Mouse (Mus musculus) megakaryocyte, embryonic 14.5 days (primary cell): Measurements from ENCODE around the gene Azin2. TPM values are rescaled to one million over a fixed set of nuclear protein-coding genes. Genes with fewer than 3 reads are reported as not detected.

Experiments used
- H3K27me3 ChIP-seq: replicated peaks from 2 replicates; pipeline ENCODE3; 2012; ENCODE audit warnings: inconsistent platforms
- H3K36me3 ChIP-seq: replicated peaks from 2 replicates; pipeline ENCODE3; 2012; ENCODE audit warnings: low read length, inconsistent platforms, mixed read lengths
- H3K4me1 ChIP-seq: 2 replicates; pipeline ENCODE4 v1.6.1; 2012; ENCODE audit warnings: inconsistent platforms
- H3K4me3 ChIP-seq: replicated peaks from 2 replicates; pipeline ENCODE3; 2012; ENCODE audit warnings: moderate library complexity, mild to moderate bottlenecking, inconsistent platforms
- H3K9me3 ChIP-seq: 2 replicates; pipeline ENCODE4 v1.6.1; 2012; ENCODE audit warnings: inconsistent platforms
- FLI1 ChIP-seq: IDR thresholded peaks from 2 replicates; pipeline ENCODE4 v1.6.1; 2012; ENCODE audit warnings: low read length, inconsistent platforms, mixed read lengths
- GATA1 ChIP-seq: IDR thresholded peaks from 3 replicates; pipeline ENCODE4 v1.6.1; 2012; ENCODE audit warnings: mixed read lengths, low read length, inconsistent platforms, borderline replicate concordance
- polyA plus RNA-seq: library from polyadenylated mRNA; stranded (reverse); fragments of >175 nt; gene quantifications from 2 replicates; pipeline ENCODE4 v1.2.3, GENCODE M21; 2012; ENCODE audit warnings: low replicate concordance; ENCODE audit not compliant: insufficient read depth

The Azin2 gene
- polyA plus RNA-seq, 1 experiment: 12.2 TPM

- H3K36me3 ChIP-seq: no peaks in the 10 kb centered on the region
- no peak overlapping the region for H3K4me3 ChIP-seq
- H3K9me3 ChIP-seq: no peaks in the 10 kb centered on the region
- TF ChIP-seq FLI1: no peak
- H3K4me1 ChIP-seq: no peaks in the 10 kb centered on the region
- H3K27me3 ChIP-seq: peaks cover 36% of the 10 kb centered on the region
Measured at GRCm38 (mm10) chr4:128917756-128918155, 44.5 kb downstream of the Azin2 start.

GRCm38 (mm10) chr4:128917119-128917518 lies 45.1 kb downstream of the Azin2 start:
- Histone ChIP-seq H3K9me3 (no peaks in the 10 kb centered on the region), H3K4me1 (no peaks in the 10 kb centered on the region), H3K27me3 (peaks cover 35% of the 10 kb centered on the region), H3K36me3 (no peaks in the 10 kb centered on the region), H3K4me3 (no peak overlapping the region)
- TF ChIP-seq GATA1 (no peak), FLI1 (no peak)

DNA sequence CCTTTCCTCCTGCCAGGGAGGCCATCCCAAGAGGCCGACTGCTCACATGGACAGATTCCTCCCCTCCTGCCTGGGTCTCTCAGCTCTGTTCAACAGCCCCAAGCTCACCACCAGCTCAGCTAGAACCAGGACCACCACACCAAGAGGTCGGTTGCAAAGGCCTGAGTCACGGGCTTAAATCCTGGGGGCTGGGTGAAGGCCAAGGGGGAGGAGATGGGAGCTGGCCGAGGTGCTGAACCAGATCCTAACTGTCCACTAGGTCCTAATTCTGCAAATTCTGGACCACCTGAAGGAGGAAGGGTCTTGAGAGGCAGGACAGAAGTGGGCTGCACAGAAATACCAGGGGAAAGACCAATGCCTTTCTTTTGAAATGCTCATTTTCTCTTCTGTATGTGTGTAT lies 48.4 kb downstream of the Azin2 start:
- TF ChIP-seq GATA1 (no peak), FLI1 (no peak)
- no peak overlapping the region for H3K4me3 ChIP-seq
- peaks cover 3% of the 10 kb centered on the region; the same call in 1 of the 2 replicates for H3K4me1 ChIP-seq
- H3K27me3 ChIP-seq: peaks cover 44% of the 10 kb centered on the region
- no peaks in the 10 kb centered on the region for H3K36me3 ChIP-seq
- no peaks in the 10 kb centered on the region for H3K9me3 ChIP-seq

GRCm38 (mm10) chr4:128912085-128912484 lies 50.2 kb downstream of the Azin2 start:
- Histone ChIP-seq H3K4me1 (peaks cover 7% of the 10 kb centered on the region; the same call in 1 of the 2 replicates), H3K27me3 (peaks cover 49% of the 10 kb centered on the region), H3K36me3 (no peaks in the 10 kb centered on the region), H3K4me3 (no peak overlapping the region), H3K9me3 (no peaks in the 10 kb centered on the region)
- no peak for TF ChIP-seq FLI1
- no peak for TF ChIP-seq GATA1

DNA sequence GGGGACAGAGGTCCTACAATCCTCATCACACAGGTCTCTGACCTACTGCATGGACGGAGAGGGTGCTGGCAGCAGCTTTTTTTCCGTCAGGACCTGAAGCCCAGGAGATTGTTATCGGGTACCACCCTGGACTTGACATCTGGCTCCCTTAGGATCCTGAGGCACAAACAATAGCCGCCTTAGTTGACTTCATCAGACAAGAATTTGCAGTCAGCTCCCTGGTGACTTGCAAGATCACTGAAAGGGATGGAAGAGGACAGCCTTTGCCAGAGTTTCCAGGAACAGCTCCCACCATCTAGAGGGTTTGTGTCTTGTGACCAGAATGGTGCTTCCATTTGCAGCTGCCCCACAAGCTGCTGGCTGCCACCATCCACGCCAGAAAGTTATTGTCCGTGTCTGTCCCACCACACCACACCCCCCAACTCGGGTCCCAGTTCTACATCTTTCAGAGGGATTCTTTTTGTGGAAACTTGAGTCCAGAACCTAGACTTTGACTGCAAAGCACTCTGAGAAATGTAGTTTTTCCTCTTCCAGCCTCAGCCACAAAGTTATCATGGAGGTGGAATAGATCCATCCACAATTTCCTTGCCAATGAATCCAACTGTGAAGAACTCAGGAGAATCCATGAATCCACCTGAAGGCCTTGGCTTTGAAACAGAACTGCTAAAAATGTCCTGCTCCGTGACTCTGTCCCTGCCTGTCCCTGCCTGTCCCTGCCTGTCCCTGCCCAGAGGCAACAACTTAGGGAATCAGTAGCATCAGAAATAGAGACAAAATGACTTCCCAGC lies 51.8 kb downstream of the Azin2 start:
- H3K36me3 ChIP-seq: no peaks in the 10 kb centered on the region
- peaks cover 7% of the 10 kb centered on the region; the same call in 1 of the 2 replicates for H3K4me1 ChIP-seq
- no peak for TF ChIP-seq GATA1
- TF ChIP-seq FLI1: no peak
- H3K4me3 ChIP-seq: no peak overlapping the region
- H3K27me3 ChIP-seq: peaks cover 52% of the 10 kb centered on the region
- no peaks in the 10 kb centered on the region for H3K9me3 ChIP-seq

DNA sequence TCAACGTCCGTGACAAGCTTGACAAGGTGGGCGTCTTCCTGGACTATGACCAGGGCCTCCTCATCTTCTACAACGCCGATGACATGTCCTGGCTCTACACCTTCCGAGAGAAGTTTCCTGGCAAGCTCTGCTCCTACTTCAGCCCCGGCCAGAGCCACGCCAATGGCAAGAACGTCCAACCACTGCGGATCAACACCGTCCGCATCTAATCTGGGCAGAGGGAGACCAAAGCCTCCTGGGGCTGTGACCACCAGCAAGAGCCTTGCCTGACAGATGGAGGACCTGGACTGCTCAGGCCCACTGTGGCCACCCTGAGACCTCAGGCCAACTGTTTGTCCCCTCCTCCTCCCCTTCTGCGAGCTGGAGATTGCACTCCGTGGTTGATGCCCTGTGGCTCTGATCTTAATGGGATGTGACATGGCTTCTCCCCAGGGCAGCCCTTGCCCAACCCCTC lies 52.8 kb downstream of the Azin2 start:
- Histone ChIP-seq H3K4me1 (peaks cover 7% of the 10 kb centered on the region; the same call in 1 of the 2 replicates), H3K4me3 (no peak overlapping the region), H3K27me3 (peaks cover 54% of the 10 kb centered on the region), H3K36me3 (no peaks in the 10 kb centered on the region), H3K9me3 (no peaks in the 10 kb centered on the region)
- TF ChIP-seq FLI1: no peak
- no peak for TF ChIP-seq GATA1

- peaks cover 60% of the 10 kb centered on the region for H3K27me3 ChIP-seq
- no peak overlapping the region for H3K4me3 ChIP-seq
- peaks cover 7% of the 10 kb centered on the region; the same call in 1 of the 2 replicates for H3K4me1 ChIP-seq
- TF ChIP-seq GATA1: no peak
- TF ChIP-seq FLI1: no peak
- no peaks in the 10 kb centered on the region for H3K9me3 ChIP-seq
- no peaks in the 10 kb centered on the region for H3K36me3 ChIP-seq
Measured at GRCm38 (mm10) chr4:128908586-128909377, 53.5 kb downstream of the Azin2 start.

DNA sequence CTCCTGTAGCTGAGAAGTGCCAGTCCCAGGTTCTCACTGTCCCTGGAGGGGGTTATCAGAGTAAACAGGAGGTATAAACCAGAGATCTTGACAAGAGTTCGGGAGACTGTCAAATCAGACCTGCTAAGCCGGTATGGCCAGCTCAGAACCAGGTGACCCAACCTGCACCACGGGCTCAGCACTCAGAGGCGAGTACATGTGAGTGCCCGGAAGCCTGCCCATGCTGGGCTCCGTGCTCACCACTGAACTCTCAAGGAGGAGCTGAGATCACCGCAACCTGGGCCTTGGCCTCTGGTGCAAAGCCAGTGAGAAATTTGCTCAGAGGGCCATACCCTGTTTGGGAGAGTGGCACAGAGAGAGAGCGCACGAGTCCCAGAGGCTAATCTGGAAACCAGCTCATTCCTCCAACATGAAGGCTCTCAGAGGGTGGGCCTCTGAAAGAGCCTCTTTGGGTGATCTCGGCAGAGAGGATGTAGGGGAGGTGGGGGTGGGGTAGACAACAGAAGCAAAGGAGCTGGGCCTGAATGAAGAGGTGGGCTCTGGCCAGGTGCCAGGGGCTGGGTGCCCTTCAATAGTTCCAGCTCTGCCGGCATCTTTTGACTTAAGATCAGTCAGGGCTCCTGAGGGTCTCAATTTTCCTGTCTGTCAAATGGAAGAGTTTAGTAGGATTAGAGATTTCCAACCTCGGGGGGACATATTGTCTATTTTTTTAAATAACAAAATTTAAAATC lies 54.8 kb downstream of the Azin2 start:
- Histone ChIP-seq H3K4me1 (peaks cover 7% of the 10 kb centered on the region; the same call in 1 of the 2 replicates), H3K9me3 (no peaks in the 10 kb centered on the region), H3K4me3 (no peak overlapping the region), H3K27me3 (peaks cover 69% of the 10 kb centered on the region), H3K36me3 (no peaks in the 10 kb centered on the region)
- no peak for TF ChIP-seq FLI1
- no peak for TF ChIP-seq GATA1

- Histone ChIP-seq H3K9me3 (no peaks in the 10 kb centered on the region), H3K27me3 (peaks cover 67% of the 10 kb centered on the region), H3K4me3 (no peak overlapping the region), H3K4me1 (peaks cover 7% of the 10 kb centered on the region; the same call in 1 of the 2 replicates), H3K36me3 (no peaks in the 10 kb centered on the region)
- no peak for TF ChIP-seq FLI1
- no peak for TF ChIP-seq GATA1
Measured at GRCm38 (mm10) chr4:128906757-128907156, 55.5 kb downstream of the Azin2 start.

DNA sequence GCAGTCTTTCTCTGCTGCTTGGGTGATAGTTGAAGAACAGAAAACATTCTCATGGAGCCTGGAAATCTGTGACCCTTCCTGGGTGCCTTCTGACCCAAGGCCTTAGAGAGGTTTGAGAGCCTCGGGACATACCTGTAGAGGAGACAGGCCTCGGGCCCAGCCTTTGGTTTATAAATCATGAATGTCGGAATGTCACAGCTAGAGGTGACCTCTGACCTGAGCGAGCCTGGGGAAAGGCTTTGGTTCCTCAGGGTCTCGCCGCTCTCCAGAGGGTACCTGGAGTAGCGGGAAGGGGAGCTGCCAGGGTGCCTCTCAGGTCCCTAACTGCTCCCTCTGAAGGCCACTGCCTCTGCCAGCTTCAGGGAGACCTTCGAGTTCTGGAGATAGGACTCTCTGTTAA lies 57.0 kb downstream of the Azin2 start:
- peaks cover 60% of the 10 kb centered on the region for H3K27me3 ChIP-seq
- peaks cover 7% of the 10 kb centered on the region; the same call in 1 of the 2 replicates for H3K4me1 ChIP-seq
- no peak for TF ChIP-seq FLI1
- no peak for TF ChIP-seq GATA1
- H3K36me3 ChIP-seq: no peaks in the 10 kb centered on the region
- H3K4me3 ChIP-seq: no peak overlapping the region
- no peaks in the 10 kb centered on the region for H3K9me3 ChIP-seq
